Mouse (Mus musculus): ENCODE measurements around the gene Rbm15b.

Rbm15b gene

DNA sequence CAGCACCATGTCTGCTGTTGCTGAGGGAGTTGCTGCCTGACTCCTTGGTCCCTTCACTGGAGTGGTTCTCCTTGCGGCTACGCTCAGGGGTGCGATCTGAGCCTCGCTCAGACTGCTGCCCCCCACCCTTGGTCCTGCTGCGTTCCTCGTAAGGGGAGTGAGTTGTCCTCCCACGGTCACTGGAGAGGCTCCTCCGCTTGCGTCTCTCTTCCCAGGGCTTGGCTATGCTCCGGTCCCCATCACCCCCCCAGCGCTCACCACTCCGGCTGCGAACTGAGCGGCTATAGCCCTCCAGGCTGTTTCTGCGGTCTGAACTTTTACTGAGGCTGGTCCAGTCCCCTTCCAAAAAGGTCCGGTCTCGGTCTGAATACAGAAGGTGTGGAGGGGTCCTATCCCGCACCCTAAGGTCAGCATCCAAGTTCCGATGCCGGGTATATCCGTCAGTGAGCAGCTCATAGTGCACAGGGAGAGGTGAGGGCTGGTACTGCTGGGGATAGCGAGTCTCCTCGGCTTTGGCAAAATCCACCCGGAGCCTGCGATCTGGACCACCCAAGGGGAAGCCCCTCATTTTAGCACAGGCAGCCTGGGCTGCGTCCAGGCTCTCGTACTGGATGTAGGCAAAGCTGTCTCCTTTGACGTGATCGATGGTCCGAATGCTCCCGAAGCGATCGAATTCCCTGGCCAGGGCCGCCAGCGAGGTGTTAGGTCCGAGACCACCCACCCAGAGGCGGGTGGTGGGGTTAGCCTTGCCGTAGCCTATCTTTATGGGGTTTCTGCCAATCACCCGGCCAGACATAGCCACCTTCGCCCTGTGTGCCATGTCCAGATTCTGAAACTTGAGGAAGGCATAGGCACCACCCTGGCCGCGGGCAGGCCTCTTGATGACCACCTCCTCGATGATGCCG lies 2.0 kb downstream of the Rbm15b start:
- no peak for DNase-seq (ENCODE audit: low spot score)

GRCm38 (mm10) chr9:106884306-106884705 lies 2.9 kb downstream of the Rbm15b start:
- DNase-seq (ENCODE audit: low spot score): no peak

GRCm38 (mm10) chr9:106883085-106883484 lies 4.1 kb downstream of the Rbm15b start:
- no peak for DNase-seq (ENCODE audit: low spot score)

DNA sequence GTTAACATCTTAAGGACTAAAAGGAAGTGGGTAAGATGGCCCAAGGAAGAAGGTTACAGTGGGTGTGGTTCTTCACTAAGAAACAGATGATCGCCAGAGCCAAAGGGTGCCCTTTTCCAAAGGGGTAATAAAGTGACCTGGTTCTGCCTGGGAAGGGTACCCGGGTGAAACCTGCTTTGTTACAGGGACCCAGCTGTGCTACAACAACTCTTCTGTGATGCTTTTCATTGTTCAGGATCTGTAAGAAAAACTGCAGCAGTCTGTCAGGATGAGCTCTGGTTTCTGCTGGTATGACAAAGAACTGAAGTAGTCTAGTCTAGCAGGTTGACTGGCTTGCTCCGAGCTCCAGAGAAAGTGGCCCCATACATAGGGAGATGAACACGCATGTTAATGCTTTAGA lies 5.1 kb downstream of the Rbm15b start:
- DNase-seq (ENCODE audit: low spot score): no peak

- no peak for DNase-seq (ENCODE audit: low spot score)
Measured at GRCm38 (mm10) chr9:106881071-106881755, 6.0 kb downstream of the Rbm15b start.

GRCm38 (mm10) chr9:106879471-106879870 lies 7.8 kb downstream of the Rbm15b start:
- DNase-seq (ENCODE audit: low spot score): no peak

- no peak for DNase-seq (ENCODE audit: low spot score)
Measured at GRCm38 (mm10) chr9:106876666-106877065, 10.6 kb downstream of the Rbm15b start.

- no peak for DNase-seq (ENCODE audit: low spot score)
Measured at GRCm38 (mm10) chr9:106874216-106874615, 13.0 kb downstream of the Rbm15b start.

GRCm38 (mm10) chr9:106858036-106858435 lies 29.2 kb downstream of the Rbm15b start:
- DNase-seq (ENCODE audit: low spot score): no peak

DNA sequence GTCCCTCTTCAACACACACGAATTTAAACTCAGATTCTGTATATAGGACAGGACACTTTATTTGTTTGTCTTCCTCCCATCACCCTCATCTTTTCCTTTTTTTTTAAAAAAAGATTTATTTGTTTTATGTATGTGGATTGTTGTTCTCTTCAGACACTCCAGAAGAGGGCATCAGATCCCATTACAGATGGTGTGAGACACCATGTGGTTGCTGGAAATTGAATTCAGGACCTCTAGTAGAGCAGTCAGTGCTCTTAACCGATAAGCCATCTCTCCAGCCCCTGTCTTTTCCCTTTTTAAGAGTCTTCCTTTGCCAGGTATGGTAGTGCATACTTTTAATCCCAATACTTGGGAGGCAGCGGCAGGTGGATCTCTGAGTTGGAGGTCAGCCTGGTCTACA lies 30.6 kb downstream of the Rbm15b start:
- no peak for DNase-seq (ENCODE audit: low spot score)

GRCm38 (mm10) chr9:106842800-106843199 lies 44.4 kb downstream of the Rbm15b start:
- DNase-seq (ENCODE audit: low spot score): no peak

- DNase-seq (ENCODE audit: low spot score): no peak
Measured at GRCm38 (mm10) chr9:106840569-106840968, 46.7 kb downstream of the Rbm15b start.

Data from MN1 (cell line).